Mouse (Mus musculus) kidney, postnatal 25 days (tissue): ENCODE measurements around the gene Fam126a.
"Not testable (repeated sequence)": the region's sequence is repeated elsewhere in the genome, so short reads cannot be mapped to it uniquely, and the experiment has no call there.

Experiments
- DNase-seq, 2 experiments: peaks; one replicate each; pipeline ENCODE4 v3.0.0; 2021; ENCODE audit warnings: mixed read lengths in 2 of 2

Gene Fam126a

GRCm38 (mm10) chr5:23893156-23893863 lies 137.2 kb downstream of the Fam126a start:
- no peak for DNase-seq

GRCm38 (mm10) chr5:23890734-23891133 lies 139.8 kb downstream of the Fam126a start:
- DNase-seq = peak; percentile 78 to 91

DNA sequence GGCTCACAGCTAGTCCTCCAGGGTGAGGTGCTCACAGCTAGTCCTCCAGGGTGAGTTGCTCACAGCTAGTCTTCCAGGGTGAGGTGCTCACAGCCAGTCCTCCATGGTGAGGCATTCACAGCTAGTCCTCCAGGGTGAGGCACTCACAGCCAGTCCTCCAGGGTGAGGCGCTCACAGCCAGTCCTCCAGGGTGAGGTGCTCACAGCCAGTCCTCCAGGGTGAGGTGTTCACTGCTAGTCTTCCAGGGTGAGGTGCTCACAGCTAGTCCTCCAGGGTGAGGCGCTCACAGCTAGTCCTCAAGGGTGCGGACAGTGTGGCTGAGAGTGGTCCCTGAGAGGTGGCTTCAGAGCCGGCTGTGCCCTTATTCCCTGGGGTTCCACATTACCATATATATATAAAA lies 141.0 kb downstream of the Fam126a start:
- DNase-seq = no peak

- no peak for DNase-seq
Observed at GRCm38 (mm10) chr5:23887111-23887510, 143.4 kb downstream of the Fam126a start.

- DNase-seq = no peak
Observed at GRCm38 (mm10) chr5:23874457-23874856, 156.0 kb downstream of the Fam126a start.

- no peak for DNase-seq
Observed at GRCm38 (mm10) chr5:23872586-23872985, 157.9 kb downstream of the Fam126a start.

DNA sequence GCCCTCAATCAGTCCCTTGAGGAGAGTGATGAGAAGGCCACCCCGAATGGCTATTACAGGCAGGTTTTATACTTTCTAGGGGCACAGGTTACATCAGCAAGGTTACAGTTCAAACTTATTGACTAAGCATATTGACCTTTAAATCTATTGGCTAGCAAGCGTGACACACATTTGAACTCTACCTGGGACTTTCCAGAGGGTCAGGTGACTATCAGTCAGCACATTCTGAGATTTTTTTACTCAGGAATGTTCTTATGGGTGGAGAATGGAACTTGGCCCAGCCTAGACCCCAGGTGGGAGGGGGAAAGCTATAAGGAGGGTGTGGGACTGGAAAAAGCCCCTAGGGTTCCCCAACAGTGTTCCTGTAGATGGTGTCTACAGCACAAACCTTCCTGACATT lies 159.2 kb downstream of the Fam126a start:
- DNase-seq = not testable (repeated sequence)

- DNase-seq = no peak
Observed at GRCm38 (mm10) chr5:23865941-23866340, 164.5 kb downstream of the Fam126a start.
